Mouse (Mus musculus) brain, embryonic 18.5 days (tissue): ENCODE measurements around the gene Cytl1.

Experiments
- DNase-seq: peaks from one replicate; pipeline ENCODE4 v3.0.0-alpha.2; 2012; ENCODE audit warnings: low read depth, low spot score

Gene Cytl1

DNA sequence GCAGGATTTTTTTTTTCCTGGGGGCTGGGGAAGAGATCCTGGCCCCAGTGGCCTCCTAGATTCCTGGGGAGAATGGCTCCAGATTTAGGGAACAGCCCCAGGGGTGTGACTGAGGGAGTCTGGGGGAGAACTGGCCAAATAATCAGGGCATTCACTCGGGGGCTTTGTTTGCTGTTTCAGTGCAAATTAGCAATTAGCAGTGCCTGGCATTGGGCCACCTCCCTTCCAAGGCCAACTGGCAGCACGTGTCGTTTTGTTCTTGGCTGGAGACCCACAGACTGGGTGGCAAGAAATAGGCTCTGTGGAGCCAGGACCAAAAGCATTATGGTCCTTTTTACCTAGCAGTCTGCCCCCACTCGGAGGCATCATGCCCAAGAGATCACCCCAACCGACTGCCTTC, 33.7 kb downstream of the Cytl1 start:
- DNase-seq = peak; percentile 70

DNA sequence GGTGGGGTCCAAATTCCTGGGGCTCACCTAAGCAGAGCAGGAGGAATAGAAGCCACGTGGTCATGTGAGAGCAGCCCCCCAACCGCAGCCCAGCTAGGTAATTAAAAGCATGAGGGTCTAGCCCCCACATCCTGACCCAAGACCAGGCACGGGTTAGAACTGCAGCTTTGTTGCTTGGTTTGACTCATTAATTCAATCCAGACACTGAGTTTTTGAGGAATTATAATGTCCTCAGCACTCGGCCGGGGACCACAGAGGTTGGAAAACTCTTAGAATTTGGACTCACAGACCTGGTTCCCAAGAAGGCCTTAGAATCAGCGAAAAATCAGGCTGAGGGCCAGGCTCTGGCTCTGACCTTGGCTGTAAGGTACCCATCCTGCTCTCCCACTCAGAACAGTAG, 35.6 kb downstream of the Cytl1 start:
- DNase-seq = no peak

DNA sequence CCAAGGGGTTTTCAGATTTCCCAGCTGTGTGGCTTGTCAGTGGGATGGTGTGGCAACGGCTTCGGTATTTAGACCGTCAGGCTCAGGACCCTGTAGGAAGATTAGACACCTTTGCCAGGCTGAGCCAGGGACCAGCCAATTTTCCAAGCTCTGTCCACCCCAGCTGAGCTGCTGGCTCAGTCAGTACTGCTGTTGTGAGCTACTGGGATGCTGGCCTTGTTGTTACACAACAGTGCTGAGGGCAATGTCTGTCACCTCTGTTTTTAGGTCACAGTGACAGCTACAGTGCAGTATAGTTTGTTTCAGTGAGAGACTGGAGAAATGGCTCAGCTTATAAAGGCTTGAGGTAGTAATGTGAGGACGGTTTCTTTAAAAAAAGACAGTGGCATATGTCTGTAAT, 38.7 kb downstream of the Cytl1 start:
- DNase-seq = no peak

DNA sequence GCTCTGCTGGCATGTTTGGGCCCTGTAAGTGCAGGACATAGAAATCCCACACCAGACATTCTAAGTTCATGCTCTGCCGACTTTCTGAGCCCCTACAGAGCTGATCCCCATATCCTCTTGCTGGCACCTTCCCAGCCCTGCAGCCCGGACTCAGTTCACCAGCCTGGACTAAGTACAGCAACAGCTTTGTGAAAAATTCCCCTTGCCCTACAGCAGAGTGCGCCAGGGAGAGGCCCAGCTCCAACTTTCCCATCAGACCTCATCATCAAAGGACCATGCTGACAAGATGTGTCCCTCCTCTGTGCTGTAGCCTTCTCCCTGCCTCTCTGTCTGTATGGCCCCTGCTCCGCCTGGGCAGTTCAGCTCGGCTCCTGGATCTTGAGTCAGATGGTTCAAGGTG, 40.4 kb downstream of the Cytl1 start:
- DNase-seq = no peak

DNA sequence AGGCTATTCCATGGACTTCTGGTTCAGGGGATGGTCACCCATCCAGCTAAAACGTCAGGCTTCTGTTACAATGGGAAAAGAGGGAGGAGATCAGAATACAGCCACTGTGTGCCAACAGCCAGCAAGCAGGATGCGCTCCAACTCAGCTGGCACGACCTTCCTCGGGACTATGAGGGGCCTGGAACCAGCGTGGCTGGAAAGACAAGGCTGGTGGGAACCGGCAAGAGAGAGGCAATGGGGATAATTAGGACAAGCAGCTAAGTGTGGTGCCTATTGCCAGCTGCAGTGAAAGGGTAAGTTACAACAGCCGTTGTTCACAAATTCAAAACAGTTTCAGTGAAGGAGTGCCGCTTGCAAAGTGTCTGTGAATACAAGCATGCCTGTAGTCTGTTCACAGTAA, 48.0 kb downstream of the Cytl1 start:
- DNase-seq = no peak

DNA sequence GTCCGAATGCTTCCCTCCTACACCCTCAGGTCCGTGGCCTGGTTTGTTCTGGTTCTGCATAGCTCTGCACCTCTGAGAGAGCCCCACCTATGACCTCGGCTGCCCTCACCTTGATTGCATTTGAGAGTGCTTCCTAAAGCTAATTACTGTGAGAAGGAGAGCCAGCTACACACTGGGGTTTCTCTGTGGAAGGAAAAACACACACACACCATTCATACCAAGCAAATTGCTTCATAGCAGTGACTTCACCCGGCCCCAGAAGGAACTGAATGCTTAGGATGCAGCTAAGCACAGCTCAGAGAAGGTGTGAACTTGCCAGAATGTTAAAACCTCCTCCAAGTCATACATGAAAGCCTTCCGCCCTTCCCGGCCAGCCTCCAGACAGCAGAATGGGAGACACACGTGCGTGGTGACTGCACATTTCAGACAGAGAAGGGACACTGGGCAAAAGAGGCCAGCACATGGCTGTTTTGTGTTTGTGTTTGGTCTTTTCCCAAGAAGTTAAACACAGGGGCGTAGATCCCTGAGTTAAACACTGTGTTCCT, 49.6 kb downstream of the Cytl1 start:
- no peak for DNase-seq
